Mouse (Mus musculus) thymus, adult 18-20 months (tissue): ENCODE results near the gene Stfa1.
"Not testable (repeated sequence)": the region's sequence is repeated elsewhere in the genome, so short reads cannot be mapped to it uniquely, and the experiment has no call there.

ENCODE experiments used
- DNase-seq, 2 experiments: peaks; one replicate each; pipeline ENCODE4 v3.0.0; 2022; ENCODE audit warnings: mixed read lengths in 2 of 2

Gene Stfa1

GRCm38 (mm10) chr16:36276796-36277195 lies at the start of gene Stfa1:
TSS of gene Stfa1 (plus strand) at chr16:36276951.
- not testable (repeated sequence) for DNase-seq

- DNase-seq: not testable (repeated sequence)
Measured at GRCm38 (mm10) chr16:36260585-36260984, 16.2 kb upstream of the Stfa1 start.

- no peak for DNase-seq
Measured at GRCm38 (mm10) chr16:36289140-36289539, 12.4 kb downstream of the Stfa1 start.

GRCm38 (mm10) chr16:36307631-36308030 lies 30.9 kb downstream of the Stfa1 start:
- no peak for DNase-seq

GRCm38 (mm10) chr16:36316111-36316510 lies 39.4 kb downstream of the Stfa1 start:
- not testable (repeated sequence) for DNase-seq

- DNase-seq: no peak
Measured at GRCm38 (mm10) chr16:36319286-36319685, 42.5 kb downstream of the Stfa1 start.

GRCm38 (mm10) chr16:36334232-36334631 lies 57.5 kb downstream of the Stfa1 start, which contains the start of gene BC117090:
TSS of gene BC117090 (minus strand) at chr16:36334332.
- DNase-seq: no peak
